Mouse (Mus musculus) large intestine, adult 2 months (tissue): ENCODE measurements at regions not wholly inside any gene's neighbourhood (a gene's known extent, or its start where the extent isn't known, plus 50 kb on each side); places are given as distances from the start of the nearest gene placed in this dataset.

Experiments
- DNase-seq: peaks from one replicate; pipeline ENCODE4 v3.0.0-alpha.2; 2012; ENCODE audit warnings: low read depth, low spot score
- WGBS: fragments of 180-500 bp; shearing (Covaris S2); methylation state at CpG from one replicate; pipeline ENCODE4 v1.1.7; 2018; 5-methylcytosine and 5-hydroxymethylcytosine counted together

DNA sequence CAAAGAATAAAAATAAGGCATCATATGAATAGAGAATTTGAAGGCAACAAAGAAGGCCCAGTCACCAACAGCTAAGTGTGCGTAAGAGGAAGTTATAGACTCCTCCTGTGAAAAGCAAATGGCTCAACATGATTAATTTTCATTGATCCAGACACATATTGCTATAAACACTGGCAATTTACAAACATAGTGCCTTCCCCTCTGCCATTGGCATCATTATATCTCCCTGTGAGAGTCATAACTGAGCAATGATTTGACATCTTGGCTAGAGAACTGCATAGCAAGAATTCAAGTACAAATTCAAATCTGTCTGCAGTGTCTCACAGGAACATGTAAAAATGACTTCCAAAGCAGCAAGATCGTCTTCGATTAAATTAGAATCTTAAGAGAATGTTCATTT lies 167.2 kb upstream of the Mbnl1 start:
- DNase-seq, result no peak
- WGBS, result 90% methylated on average over 3 of the region's 3 CpGs

GRCm38 (mm10) chr3:60310402-60310801 lies 162.2 kb upstream of the Mbnl1 start:
- no peak for DNase-seq
- 74% methylated on average over 3 of the region's 3 CpGs for WGBS

GRCm38 (mm10) chr3:60311178-60311577 lies 161.5 kb upstream of the Mbnl1 start:
- WGBS, result 15% methylated on average over 3 of the region's 3 CpGs
- DNase-seq, result no peak

GRCm38 (mm10) chr3:60320213-60320936 lies 152.3 kb upstream of the Mbnl1 start:
- DNase-seq, result no peak
- WGBS, result 47% methylated on average over 1 of the region's 1 CpGs

GRCm38 (mm10) chr3:60323514-60323913 lies 149.1 kb upstream of the Mbnl1 start:
- DNase-seq, result no peak

- no peak for DNase-seq
These were observed 148.2 kb upstream of the Mbnl1 start for GRCm38 (mm10) chr3:60324416-60324815.

DNA sequence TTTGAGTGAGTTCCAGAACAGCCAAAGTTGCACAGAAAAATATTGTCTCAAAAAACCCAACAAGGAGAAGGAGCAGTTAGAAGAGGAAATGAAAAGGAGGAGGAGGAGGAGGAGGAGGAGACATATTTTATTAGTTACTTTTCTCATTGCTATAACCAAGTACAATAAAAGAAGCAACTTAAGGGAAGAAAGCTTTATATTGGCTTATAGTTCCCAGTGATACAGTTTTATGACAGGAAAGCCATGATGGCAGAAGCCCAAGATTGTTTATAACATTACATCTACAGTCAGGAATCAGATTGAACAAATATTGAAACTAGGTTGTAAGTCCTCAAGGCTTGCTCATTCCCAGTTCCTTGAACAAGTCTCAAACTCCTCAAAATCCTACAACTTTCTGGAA lies 147.7 kb upstream of the Mbnl1 start:
- DNase-seq, result no peak

GRCm38 (mm10) chr3:60332460-60332859 lies 140.2 kb upstream of the Mbnl1 start:
- DNase-seq, result no peak

GRCm38 (mm10) chr3:60333669-60334068 lies 139.0 kb upstream of the Mbnl1 start:
- 84% methylated on average over 2 of the region's 2 CpGs for WGBS
- DNase-seq, result no peak

- 88% methylated on average over 2 of the region's 2 CpGs for WGBS
- no peak for DNase-seq
These were observed 138.5 kb upstream of the Mbnl1 start for GRCm38 (mm10) chr3:60334133-60334532.

DNA sequence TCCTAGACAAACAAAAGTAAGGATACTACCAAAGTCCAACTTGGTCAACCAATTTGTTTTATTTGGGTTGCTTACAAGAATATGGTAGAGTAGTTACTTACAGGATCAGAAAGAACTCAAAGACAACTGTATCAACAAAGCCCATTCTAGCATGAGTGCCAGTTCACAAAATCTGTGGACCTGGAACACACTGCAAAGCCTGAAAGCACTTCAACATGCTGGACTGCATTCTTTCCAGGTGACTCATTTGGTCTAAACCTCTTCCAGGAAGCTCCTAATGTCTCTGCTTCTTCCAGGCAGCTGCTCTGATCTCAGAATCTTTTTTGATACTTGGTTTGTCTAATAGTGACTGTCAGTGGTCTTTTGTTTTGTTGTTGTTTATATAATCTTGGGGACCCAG lies 126.2 kb upstream of the Mbnl1 start:
- DNase-seq, result no peak

DNA sequence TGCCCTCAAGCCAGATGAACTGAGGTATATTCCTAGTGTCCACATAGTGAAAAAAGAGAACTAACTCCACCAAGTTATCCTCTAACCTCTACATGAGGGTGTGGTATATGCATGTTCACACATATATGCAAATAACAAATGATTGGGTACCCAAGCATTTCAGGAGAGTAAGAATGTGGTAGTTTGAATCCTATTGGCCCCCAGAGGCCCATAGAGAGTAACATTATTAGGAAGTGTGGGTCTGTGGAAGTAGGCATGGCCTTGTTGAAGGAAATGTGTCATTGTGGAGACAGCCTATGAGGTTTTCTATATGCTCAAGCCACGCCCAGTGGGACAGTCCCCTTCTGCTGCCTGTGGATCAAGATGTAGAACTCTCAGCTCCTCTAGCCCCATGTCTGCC lies 125.6 kb upstream of the Mbnl1 start:
- no peak for DNase-seq
- 100% methylated on average over 1 of the region's 1 CpGs for WGBS

- WGBS, result 59% methylated on average over 2 of the region's 2 CpGs
These were observed 101.3 kb upstream of the Mbnl1 start for GRCm38 (mm10) chr3:60371176-60371965.

DNA sequence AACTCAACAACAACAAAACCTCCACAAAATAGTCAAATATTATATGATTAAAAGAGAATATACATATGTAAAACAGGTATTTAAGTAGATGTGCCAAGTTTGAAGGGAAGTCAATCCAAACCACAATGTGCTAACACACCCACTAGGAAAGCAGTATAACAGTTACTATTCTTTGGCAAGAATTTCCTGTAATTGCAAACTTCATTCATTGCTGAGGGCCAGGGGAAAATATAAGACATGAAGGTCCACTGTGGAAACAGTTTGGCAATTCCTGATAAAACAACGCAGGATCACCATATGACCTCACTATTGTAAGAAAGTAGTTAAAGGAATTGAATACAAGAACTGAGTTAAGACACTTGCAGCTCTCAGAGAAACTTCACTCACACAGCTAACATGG lies 99.0 kb upstream of the Mbnl1 start:
- DNase-seq, result no peak
- WGBS, result 54% methylated on average over 1 of the region's 1 CpGs

More at GRCm38 (mm10) chr3:60371176-60371965, 101.3 kb upstream of the Mbnl1 start:
- no peak for DNase-seq

- no peak for DNase-seq
- WGBS, result 61% methylated on average over 2 of the region's 2 CpGs
These were observed 84.0 kb upstream of the Mbnl1 start for GRCm38 (mm10) chr3:60388593-60388992.

- no peak for DNase-seq
- WGBS, result 55% methylated on average over 2 of the region's 2 CpGs
These were observed 83.6 kb upstream of the Mbnl1 start for GRCm38 (mm10) chr3:60389032-60389431.

DNA sequence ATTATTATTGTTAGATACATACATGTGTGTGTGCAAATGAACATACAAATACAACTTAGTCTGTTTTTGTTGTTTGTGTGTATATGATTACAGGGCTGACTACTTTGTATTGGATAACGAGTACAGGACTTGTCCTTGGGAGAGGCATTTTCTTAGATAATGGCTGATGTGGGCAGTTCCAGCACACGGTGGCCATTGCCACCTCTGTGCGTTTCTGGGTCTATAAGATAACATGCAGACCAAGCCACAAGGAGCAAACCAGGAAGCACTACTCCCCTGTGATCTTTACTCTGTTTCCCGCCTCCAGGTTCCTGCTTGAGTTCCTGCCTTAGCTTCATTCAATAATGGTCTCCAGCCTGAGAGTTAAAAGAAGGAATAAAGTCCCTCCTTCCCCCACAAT lies 77.3 kb upstream of the Mbnl1 start:
- no peak for DNase-seq
- 74% methylated on average over 4 of the region's 4 CpGs for WGBS

GRCm38 (mm10) chr3:60396971-60397370 lies 75.7 kb upstream of the Mbnl1 start:
- 68% methylated on average over 3 of the region's 3 CpGs for WGBS
- DNase-seq, result no peak

GRCm38 (mm10) chr3:60398796-60399195 lies 73.8 kb upstream of the Mbnl1 start:
- DNase-seq, result no peak

GRCm38 (mm10) chr3:60402251-60402830 lies 70.3 kb upstream of the Mbnl1 start:
- 39% methylated on average over 5 of the region's 5 CpGs for WGBS
- DNase-seq, result no peak

DNA sequence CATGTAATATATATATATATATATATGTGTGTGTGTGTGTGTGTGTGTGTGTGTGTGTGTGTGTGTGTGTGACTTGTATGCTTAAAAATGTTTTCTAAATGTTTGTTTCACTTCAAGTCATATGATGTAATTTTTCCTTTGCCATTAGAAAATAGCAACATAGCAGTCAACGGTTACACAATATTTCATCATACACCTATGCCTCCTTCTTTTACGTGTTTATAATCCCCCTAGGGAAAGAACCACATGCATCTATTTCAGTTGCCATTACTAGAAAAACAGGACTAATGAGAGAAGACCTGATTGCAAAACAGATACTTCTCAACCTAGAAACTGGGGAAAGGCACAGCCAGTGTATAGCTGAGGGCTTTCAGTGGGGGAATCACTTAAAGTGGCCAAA lies 65.2 kb upstream of the Mbnl1 start:
- no peak for DNase-seq
- 74% methylated on average over 2 of the region's 2 CpGs for WGBS
